Mouse (Mus musculus) hindbrain, embryonic 14.5 days (tissue): ENCODE data around the gene Plcb4. TPM values are rescaled to one million over a fixed set of nuclear protein-coding genes. Genes with fewer than 3 reads are reported as not detected.
A peak's percentile ranks its signal among the peaks of the same experiment; 100 is the strongest.

Source experiments
- ATAC-seq: fragments of 200-750 bp; cut with Nextera tagmentation; 2 replicates; pipeline ENCODE4 v1.8.0; 2017; ENCODE audit warnings: moderate number of reproducible peaks, mild to moderate bottlenecking, moderate TSS enrichment, moderate library complexity; ENCODE audit not compliant: low FRiP score
- DNase-seq: peaks from one replicate; pipeline ENCODE4 v3.0.0-alpha.2; 2015; ENCODE audit warnings: low spot score
- H3K27ac ChIP-seq: fragments of 300-500 bp; sonication (generic); 2 replicates; pipeline ENCODE4 v1.5.1; 2014; ENCODE audit warnings: mild to moderate bottlenecking, moderate library complexity
- H3K27me3 ChIP-seq: fragments of 300-500 bp; sonication (generic); 2 replicates; pipeline ENCODE4 v1.6.1; 2014; ENCODE audit warnings: mild to moderate bottlenecking, low read length, mixed read lengths; ENCODE audit not compliant: control insufficient read depth, insufficient read depth
- H3K36me3 ChIP-seq: fragments of 300-500 bp; sonication (generic); replicated peaks from 2 replicates; pipeline ENCODE4 v1.6.1; 2014; ENCODE audit not compliant: control insufficient read depth, insufficient read depth
- H3K4me1 ChIP-seq: fragments of 300-500 bp; sonication (generic); replicated peaks from 2 replicates; pipeline ENCODE4 v1.6.1; 2014; ENCODE audit warnings: antibody characterized with exemption, low read length, mixed read lengths; ENCODE audit not compliant: control insufficient read depth, insufficient read depth
- H3K4me2 ChIP-seq: fragments of 300-500 bp; sonication (generic); replicated peaks from 2 replicates; pipeline ENCODE4 v1.6.1; 2014; ENCODE audit warnings: mild to moderate bottlenecking, moderate library complexity
- H3K4me3 ChIP-seq: fragments of 300-500 bp; sonication (generic); replicated peaks from 2 replicates; pipeline ENCODE4 v1.5.1; 2014; ENCODE audit warnings: mild to moderate bottlenecking, low read length
- H3K9ac ChIP-seq: fragments of 300-500 bp; sonication (generic); 2 replicates; pipeline ENCODE4 v1.6.1; 2014
- H3K9me3 ChIP-seq: fragments of 300-500 bp; sonication (generic); 2 replicates; pipeline ENCODE4 v1.6.1; 2016; ENCODE audit warnings: low read length; ENCODE audit not compliant: control insufficient read depth
- WGBS: fragments of 180-500 bp; shearing (Covaris S2); extraction: QIAGEN DNeasy Blood & Tissue Kit; methylation state at CpG from one replicate; pipeline ENCODE4 v1.1.7; 2014; 5-methylcytosine and 5-hydroxymethylcytosine counted together
- polyA plus RNA-seq: library from polyadenylated mRNA; unstranded; fragments of >200 nt; fragmentation: Nextera tagmentation; extraction: Ambion mirVana; gene quantifications from 2 replicates; pipeline ENCODE4 v1.2.1, GENCODE M21; 2014

Plcb4 gene
- polyA plus RNA-seq, 1 experiment from 2014 or later: 46.2 TPM

- ATAC-seq (no peak), DNase-seq (no peak)
- no peaks in the 10 kb centered on the region for H3K9me3 ChIP-seq
- peaks cover 3% of the 10 kb centered on the region; the same call in 1 of the 2 replicates for H3K4me1 ChIP-seq
- H3K4me2 ChIP-seq: no peak overlapping the region
- H3K36me3 ChIP-seq: peaks cover 32% of the 10 kb centered on the region
- 69% methylated on average over 1 of the region's 1 CpGs for WGBS
- H3K9ac ChIP-seq: no peak overlapping the region
- H3K4me3 ChIP-seq: no peak overlapping the region
- no peak overlapping the region for H3K27ac ChIP-seq
- H3K27me3 ChIP-seq: no peaks in the 10 kb centered on the region
Measured at GRCm38 (mm10) chr2:136003836-136004235, 345.0 kb downstream of the Plcb4 start.

- H3K27me3 ChIP-seq: no peaks in the 10 kb centered on the region
- 0 out of 2 replicates have a peak, but pooled peaks cover 3% of the 10 kb centered on the region for H3K4me1 ChIP-seq
- DNase-seq: no peak
- no peak overlapping the region for H3K4me3 ChIP-seq
- H3K36me3 ChIP-seq: peaks cover 43% of the 10 kb centered on the region
- H3K9ac ChIP-seq: no peak overlapping the region
- no peaks in the 10 kb centered on the region for H3K9me3 ChIP-seq
- WGBS: 96% methylated on average over 5 of the region's 5 CpGs
- no peak overlapping the region for H3K4me2 ChIP-seq
- ATAC-seq: no peak
- no peak overlapping the region for H3K27ac ChIP-seq
Measured at GRCm38 (mm10) chr2:136006280-136006679, 347.5 kb downstream of the Plcb4 start.

GRCm38 (mm10) chr2:136012759-136013158, 353.9 kb downstream of the Plcb4 start:
- ATAC-seq: no peak
- 89% methylated on average over 9 of the region's 9 CpGs for WGBS

GRCm38 (mm10) chr2:136048464-136048863, 389.7 kb downstream of the Plcb4 start:
- H3K4me2 ChIP-seq: no peak overlapping the region
- no peak for ATAC-seq
- WGBS: 88% methylated on average over 4 of the region's 4 CpGs
- H3K36me3 ChIP-seq: no peaks in the 10 kb centered on the region
- no peak overlapping the region for H3K9ac ChIP-seq
- no peak overlapping the region for H3K4me3 ChIP-seq
- no peak overlapping the region for H3K27ac ChIP-seq
- no peaks in the 10 kb centered on the region for H3K27me3 ChIP-seq
- DNase-seq: no peak
- no peaks in the 10 kb centered on the region for H3K4me1 ChIP-seq
- H3K9me3 ChIP-seq: no peaks in the 10 kb centered on the region

More at GRCm38 (mm10) chr2:136012759-136013158, 353.9 kb downstream of the Plcb4 start:
- no peaks in the 10 kb centered on the region for H3K9me3 ChIP-seq
- no peak overlapping the region for H3K4me3 ChIP-seq
- no peak overlapping the region for H3K27ac ChIP-seq
- peaks cover 25% of the 10 kb centered on the region for H3K36me3 ChIP-seq
- DNase-seq: no peak
- no peaks in the 10 kb centered on the region for H3K4me1 ChIP-seq
- H3K4me2 ChIP-seq: no peak overlapping the region
- no peak overlapping the region for H3K9ac ChIP-seq
- no peaks in the 10 kb centered on the region for H3K27me3 ChIP-seq

- DNase-seq (peak; percentile 61), ATAC-seq (peak; percentile 84)
- Histone ChIP-seq H3K4me2 (peak overlapping the region; percentile 59), H3K9ac (peak overlapping the region; percentile 61), H3K36me3 (no peaks in the 10 kb centered on the region), H3K27ac (peak overlapping the region; percentile 90), H3K4me3 (peak overlapping the region; percentile 32), H3K9me3 (no peaks in the 10 kb centered on the region), H3K4me1 (no peaks in the 10 kb centered on the region), H3K27me3 (no peaks in the 10 kb centered on the region)
- WGBS: 13% methylated on average over 27 of the region's 27 CpGs
Measured at GRCm38 (mm10) chr2:136050793-136051615, 392.2 kb downstream of the Plcb4 start.

GRCm38 (mm10) chr2:136051688-136052289, 393.0 kb downstream of the Plcb4 start, which contains the start of gene Lamp5:
Gene Lamp5 (plus strand): TSS chr2:136052239.
- Histone ChIP-seq H3K4me3 (peak within 1 kb of the TSS; percentile 32), H3K27ac (peak within 1 kb of the TSS; percentile 90), H3K36me3 (no peaks in the 10 kb centered on the region), H3K27me3 (no peaks in the 10 kb centered on the region), H3K4me2 (peak within 1 kb of the TSS; percentile 59), H3K4me1 (no peaks in the 10 kb centered on the region), H3K9ac (peak within 1 kb of the TSS; percentile 61), H3K9me3 (no peaks in the 10 kb centered on the region)
- 0 out of 2 replicates have a peak, but pooled peaks have one; percentile 49 for ATAC-seq
- peak; percentile 32 for DNase-seq
- WGBS: 2% methylated on average over 8 of the region's 8 CpGs

- Histone ChIP-seq H3K9ac (peak overlapping the region; percentile 87), H3K4me3 (peak overlapping the region; percentile 49), H3K4me2 (peak overlapping the region; percentile 77), H3K36me3 (no peaks in the 10 kb centered on the region), H3K27me3 (peaks cover 16% of the 10 kb centered on the region), H3K9me3 (no peaks in the 10 kb centered on the region), H3K4me1 (peaks cover 8% of the 10 kb centered on the region), H3K27ac (peak overlapping the region; percentile 95)
- 4% methylated on average over 19 of the region's 19 CpGs for WGBS
- ATAC-seq: peak; percentile 68
- no peak for DNase-seq
Measured at GRCm38 (mm10) chr2:136057861-136058331, 399.1 kb downstream of the Plcb4 start.

GRCm38 (mm10) chr2:136058398-136058797, 399.6 kb downstream of the Plcb4 start:
- Histone ChIP-seq H3K27ac (peak overlapping the region; percentile 95), H3K4me2 (peak overlapping the region; percentile 77), H3K4me1 (peaks cover 8% of the 10 kb centered on the region), H3K36me3 (no peaks in the 10 kb centered on the region), H3K9ac (peak overlapping the region; percentile 87), H3K27me3 (peaks cover 16% of the 10 kb centered on the region), H3K9me3 (no peaks in the 10 kb centered on the region), H3K4me3 (peak overlapping the region; percentile 49)
- WGBS: 3% methylated on average over 7 of the region's 7 CpGs
- DNase-seq: no peak
- peak; percentile 44 for ATAC-seq

GRCm38 (mm10) chr2:136059029-136059669, 400.3 kb downstream of the Plcb4 start:
- Histone ChIP-seq H3K36me3 (no peaks in the 10 kb centered on the region), H3K27ac (peak overlapping the region; percentile 95), H3K4me3 (peak overlapping the region; percentile 49), H3K9ac (peak overlapping the region; percentile 87), H3K9me3 (no peaks in the 10 kb centered on the region), H3K4me2 (peak overlapping the region; percentile 77), H3K4me1 (peaks cover 8% of the 10 kb centered on the region), H3K27me3 (peaks cover 16% of the 10 kb centered on the region)
- no peak for DNase-seq
- ATAC-seq: peak; percentile 43; the same call in 1 of the 2 replicates
- under 1% methylated on average over 37 of the region's 37 CpGs for WGBS
